Mouse (Mus musculus) intestine, embryonic 14.5 days (tissue): ENCODE measurements around the gene Ankrd2. TPM values are rescaled to one million over a fixed set of nuclear protein-coding genes. Genes with fewer than 3 reads are reported as not detected.

Experiments
- ATAC-seq: fragments of 200-750 bp; cut with Nextera tagmentation; replicated peaks from 2 replicates; pipeline ENCODE4 v1.8.0; 2017; ENCODE audit warnings: low read depth, moderate number of reproducible peaks, moderate TSS enrichment, moderate library complexity; ENCODE audit not compliant: low FRiP score, low TSS enrichment
- DNase-seq: peaks from one replicate; pipeline ENCODE4 v3.0.0-alpha.2; 2018; ENCODE audit warnings: low spot score
- H3K27ac ChIP-seq: fragments of 300-500 bp; sonication (generic); 2 replicates; pipeline ENCODE4 v1.5.1; 2014; ENCODE audit warnings: low read depth, mild to moderate bottlenecking, control low read depth
- H3K27me3 ChIP-seq: fragments of 300-500 bp; sonication (generic); replicated peaks from 2 replicates; pipeline ENCODE4 v1.6.1; 2014; ENCODE audit warnings: low read length, control low read depth; ENCODE audit not compliant: control insufficient read depth, insufficient read depth
- H3K36me3 ChIP-seq: fragments of 300-500 bp; sonication (generic); 2 replicates; pipeline ENCODE4 v1.6.1; 2014; ENCODE audit warnings: low read length, control low read depth; ENCODE audit not compliant: control insufficient read depth, insufficient read depth
- H3K4me1 ChIP-seq: fragments of 300-500 bp; sonication (generic); replicated peaks from 2 replicates; pipeline ENCODE4 v1.6.1; 2014; ENCODE audit warnings: low read length, control low read depth, mixed read lengths; ENCODE audit not compliant: control insufficient read depth, insufficient read depth
- H3K4me2 ChIP-seq: fragments of 300-500 bp; sonication (generic); 2 replicates; pipeline ENCODE4 v1.6.1; 2014; ENCODE audit warnings: low read length
- H3K4me3 ChIP-seq: fragments of 300-500 bp; sonication (generic); 2 replicates; pipeline ENCODE4 v1.5.1; 2014; ENCODE audit warnings: low read depth, low read length, control low read depth, mixed read lengths
- H3K9ac ChIP-seq: fragments of 300-500 bp; sonication (generic); 2 replicates; pipeline ENCODE4 v1.6.1; 2014; ENCODE audit warnings: mild to moderate bottlenecking, low read length
- H3K9me3 ChIP-seq: fragments of 300-500 bp; sonication (generic); 2 replicates; pipeline ENCODE4 v1.6.1; 2016; ENCODE audit warnings: low read length, control low read depth; ENCODE audit not compliant: control insufficient read depth
- WGBS: fragments of 180-500 bp; shearing (Covaris S2); extraction: QIAGEN DNeasy Blood & Tissue Kit; methylation state at CpG from one replicate; pipeline ENCODE4 v1.1.7; 2014; 5-methylcytosine and 5-hydroxymethylcytosine counted together
- polyA plus RNA-seq: library from polyadenylated mRNA; unstranded; fragments of >200 nt; fragmentation: Nextera tagmentation; extraction: Ambion mirVana; gene quantifications from 2 replicates; pipeline ENCODE4 v1.2.1, GENCODE M21; 2014

The Ankrd2 gene
- polyA plus RNA-seq, 1 experiment from 2014 or later = 0.27 TPM

DNA sequence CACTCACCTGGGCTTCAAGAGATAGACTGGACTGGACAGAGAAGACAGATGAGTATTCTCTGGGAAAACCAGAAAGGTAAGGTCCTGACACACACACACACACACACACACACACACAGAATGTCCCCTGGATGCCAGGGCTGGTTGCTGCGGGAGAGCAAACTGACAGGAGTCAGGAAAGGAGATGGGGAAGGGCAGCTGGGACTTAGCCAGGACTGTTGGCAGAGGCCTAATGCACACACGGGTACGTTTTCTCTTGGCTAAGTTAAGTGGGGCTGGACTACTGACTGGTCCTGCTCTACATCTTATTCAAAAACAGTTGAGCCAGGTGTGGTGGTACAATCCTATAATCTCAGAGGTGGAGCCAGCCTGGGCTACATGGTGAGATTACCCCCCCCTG, 557 bp downstream of the Ankrd2 start:
- 74% methylated on average over 3 of the region's 3 CpGs for WGBS
- Histone ChIP-seq H3K4me2 (no peak overlapping the region), H3K27ac (no peak overlapping the region), H3K9me3 (no peaks in the 10 kb centered on the region), H3K36me3 (no peaks in the 10 kb centered on the region; the same call in 1 of the 2 replicates), H3K4me3 (no peak overlapping the region), H3K27me3 (no peaks in the 10 kb centered on the region), H3K4me1 (0 out of 2 replicates have a peak, but pooled peaks cover 4% of the 10 kb centered on the region), H3K9ac (no peak overlapping the region)
- ATAC-seq (no peak), DNase-seq (no peak)

DNA sequence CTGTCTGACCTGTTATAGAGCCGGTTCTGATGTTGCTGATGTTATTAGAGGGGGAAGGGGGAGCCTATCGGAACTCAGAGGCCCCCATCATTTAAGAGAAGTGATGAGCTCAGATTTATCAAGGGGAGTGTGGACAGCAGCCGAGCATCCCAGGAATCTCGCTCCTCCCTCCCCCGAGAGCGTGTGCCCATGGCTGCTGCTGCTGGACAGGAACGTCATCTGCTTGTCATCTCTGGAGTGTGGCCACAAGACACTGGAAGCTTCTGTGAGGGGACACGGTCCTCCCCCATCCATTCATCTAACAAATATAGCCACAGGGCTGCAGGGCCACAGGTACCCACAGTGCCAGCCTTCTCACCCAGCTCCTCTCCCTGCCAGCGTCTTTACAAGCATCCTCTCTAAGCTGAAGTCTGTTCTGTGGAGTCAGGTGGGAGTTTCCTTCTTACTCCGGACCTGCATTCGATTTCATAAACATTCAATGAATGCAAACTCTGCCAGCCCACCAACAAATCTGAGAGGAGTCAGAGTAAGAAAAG, 1.4 kb downstream of the Ankrd2 start:
- no peak overlapping the region for H3K4me2 ChIP-seq
- 62% methylated on average over 11 of the region's 11 CpGs for WGBS

DNA sequence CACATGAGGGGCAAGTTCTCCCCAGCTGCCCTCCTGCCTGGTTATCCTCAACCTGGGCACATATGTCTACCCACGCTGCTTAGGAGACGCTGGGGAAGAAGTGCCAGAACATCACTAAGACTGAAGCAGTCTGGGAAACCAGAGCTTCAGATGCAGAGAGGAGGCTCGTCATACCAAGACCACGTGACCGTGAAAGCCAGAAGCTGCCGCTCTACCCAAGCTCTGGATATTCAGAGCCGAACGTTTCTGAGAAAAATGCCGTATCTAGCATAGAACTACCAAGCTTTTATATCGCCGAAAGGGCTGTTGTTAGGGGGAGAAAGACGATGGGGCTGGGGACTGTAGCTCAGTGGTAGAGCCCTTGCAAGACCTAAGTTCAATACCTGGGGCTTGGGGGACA, 2.5 kb downstream of the Ankrd2 start:
- DNase-seq (no peak), ATAC-seq (no peak)
- Histone ChIP-seq H3K36me3 (no peaks in the 10 kb centered on the region), H3K27ac (no peak overlapping the region), H3K27me3 (no peaks in the 10 kb centered on the region), H3K9me3 (no peaks in the 10 kb centered on the region), H3K4me2 (no peak overlapping the region), H3K4me1 (0 out of 2 replicates have a peak, but pooled peaks cover 4% of the 10 kb centered on the region), H3K4me3 (no peak overlapping the region), H3K9ac (no peak overlapping the region)
- WGBS = 86% methylated on average over 12 of the region's 12 CpGs

More for the DNA sequence above, 1.4 kb downstream of the Ankrd2 start:
- no peaks in the 10 kb centered on the region; the same call in 1 of the 2 replicates for H3K36me3 ChIP-seq
- no peak overlapping the region for H3K4me3 ChIP-seq
- no peaks in the 10 kb centered on the region for H3K27me3 ChIP-seq
- ATAC-seq (no peak), DNase-seq (no peak)
- no peak overlapping the region for H3K9ac ChIP-seq
- no peak overlapping the region for H3K27ac ChIP-seq
- 0 out of 2 replicates have a peak, but pooled peaks cover 4% of the 10 kb centered on the region for H3K4me1 ChIP-seq
- H3K9me3 ChIP-seq = no peaks in the 10 kb centered on the region

DNA sequence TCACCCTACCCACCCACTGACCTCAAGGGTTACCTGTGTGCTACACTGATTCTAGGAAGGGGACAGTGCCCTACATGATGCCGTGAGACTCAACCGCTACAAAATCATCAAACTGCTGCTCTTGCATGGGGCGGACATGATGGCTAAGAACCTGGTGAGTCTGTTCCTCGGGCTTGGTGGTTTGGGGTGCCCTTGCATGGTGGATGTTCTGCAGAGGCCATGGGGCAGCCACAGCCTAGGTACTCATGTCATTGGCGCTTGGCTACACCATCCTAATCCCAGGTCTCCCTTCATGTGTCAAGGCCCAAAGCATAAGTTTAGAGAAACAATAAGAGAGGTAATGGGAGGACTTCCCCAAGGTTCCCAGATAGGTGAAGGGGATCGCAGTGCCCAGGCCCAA, 8.2 kb downstream of the Ankrd2 start:
- H3K27me3 ChIP-seq = no peaks in the 10 kb centered on the region
- 97% methylated on average over 6 of the region's 6 CpGs for WGBS
- H3K9me3 ChIP-seq = no peaks in the 10 kb centered on the region
- H3K9ac ChIP-seq = no peak overlapping the region
- H3K4me1 ChIP-seq = peaks cover 4% of the 10 kb centered on the region
- DNase-seq (no peak), ATAC-seq (no peak)
- H3K36me3 ChIP-seq = no peaks in the 10 kb centered on the region
- no peak overlapping the region for H3K4me3 ChIP-seq
- no peak overlapping the region for H3K4me2 ChIP-seq
- H3K27ac ChIP-seq = no peak overlapping the region

DNA sequence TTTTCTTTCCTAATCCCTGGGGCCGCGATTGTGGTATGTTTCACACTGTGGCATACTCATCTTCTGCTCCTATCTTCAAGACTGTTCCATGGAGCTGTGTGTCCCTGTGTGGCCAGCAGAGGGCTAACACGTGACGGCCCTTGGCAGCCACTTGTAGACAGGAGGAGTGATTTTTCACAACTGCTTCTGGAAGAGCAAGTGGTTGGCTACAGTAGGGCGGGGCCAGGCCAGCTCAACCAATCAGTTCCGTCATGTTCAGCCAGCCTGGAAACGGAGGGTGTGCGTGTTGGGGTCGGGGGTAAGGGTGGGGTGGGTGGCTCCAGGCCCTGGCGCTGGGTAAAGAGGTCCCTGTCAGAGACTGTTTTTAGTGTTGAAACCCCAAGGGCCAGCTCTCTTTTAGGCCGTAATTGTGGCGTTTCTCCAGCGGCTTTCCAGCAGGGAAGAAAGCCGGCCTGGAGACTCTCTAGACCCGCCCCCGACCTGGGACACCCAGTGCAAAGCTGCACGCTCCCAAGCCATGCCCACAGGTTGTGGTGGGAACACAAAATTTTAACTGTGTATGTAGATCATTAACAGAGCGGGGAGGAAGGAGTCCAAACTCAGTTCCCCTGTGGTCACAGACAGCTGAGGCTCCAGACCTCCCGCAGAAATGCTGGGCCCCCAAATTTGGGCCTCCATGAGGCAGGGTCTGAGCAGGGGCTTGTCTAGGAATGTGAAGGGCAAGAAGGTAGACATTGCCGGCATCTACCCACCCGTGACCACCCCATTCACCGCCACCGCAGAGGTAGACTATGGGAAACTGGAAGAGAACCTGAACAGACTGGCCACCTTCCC, 9.7 kb downstream of the Ankrd2 start, which contains the start of gene Hoga1:
Gene Hoga1, plus strand, starts transcription at position 342 of the 834 bp plus-strand sequence.
- no peaks in the 10 kb centered on the region for H3K36me3 ChIP-seq
- H3K4me1 ChIP-seq = peaks cover 4% of the 10 kb centered on the region
- H3K4me3 ChIP-seq = peak within 1 kb of the TSS; percentile 29; the same call in 1 of the 2 replicates
- H3K9ac ChIP-seq = peak within 1 kb of the TSS; percentile 42
- DNase-seq (peak; percentile 78), ATAC-seq (peak; percentile 94)
- H3K27ac ChIP-seq = no peak within 1 kb of the TSS
- no peaks in the 10 kb centered on the region for H3K27me3 ChIP-seq
- H3K9me3 ChIP-seq = no peaks in the 10 kb centered on the region
- peak within 1 kb of the TSS; percentile 56 for H3K4me2 ChIP-seq
- 19% methylated on average over 23 of the region's 23 CpGs for WGBS

DNA sequence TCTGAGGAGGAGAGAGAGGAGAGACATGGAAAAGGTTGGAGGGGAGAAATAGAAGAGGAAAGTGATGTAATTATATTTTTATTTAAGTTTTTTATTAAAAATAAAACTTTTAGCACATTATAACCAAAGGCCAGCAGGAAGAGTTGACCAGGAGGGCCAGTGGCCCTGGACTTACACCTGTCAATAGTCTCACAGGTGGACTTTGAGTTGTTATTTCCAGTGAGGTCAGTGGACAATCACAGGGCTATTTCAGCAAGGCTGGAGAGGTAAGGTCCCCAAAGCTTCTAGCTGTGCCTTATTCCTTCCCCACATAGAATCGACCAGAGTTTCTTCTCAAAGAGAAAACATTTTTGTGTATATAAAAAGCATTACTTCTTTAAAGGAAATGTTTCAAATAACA, 14.5 kb downstream of the Ankrd2 start:
- H3K36me3 ChIP-seq = no peaks in the 10 kb centered on the region
- no peak overlapping the region for H3K4me2 ChIP-seq
- no peak overlapping the region for H3K9ac ChIP-seq
- no peak for DNase-seq
- no peak overlapping the region for H3K27ac ChIP-seq
- no peak for ATAC-seq
- no peaks in the 10 kb centered on the region for H3K9me3 ChIP-seq
- H3K4me3 ChIP-seq = no peak overlapping the region
- no peaks in the 10 kb centered on the region for H3K27me3 ChIP-seq
- WGBS = 80% methylated on average over 1 of the region's 1 CpGs
- H3K4me1 ChIP-seq = peaks cover 4% of the 10 kb centered on the region

DNA sequence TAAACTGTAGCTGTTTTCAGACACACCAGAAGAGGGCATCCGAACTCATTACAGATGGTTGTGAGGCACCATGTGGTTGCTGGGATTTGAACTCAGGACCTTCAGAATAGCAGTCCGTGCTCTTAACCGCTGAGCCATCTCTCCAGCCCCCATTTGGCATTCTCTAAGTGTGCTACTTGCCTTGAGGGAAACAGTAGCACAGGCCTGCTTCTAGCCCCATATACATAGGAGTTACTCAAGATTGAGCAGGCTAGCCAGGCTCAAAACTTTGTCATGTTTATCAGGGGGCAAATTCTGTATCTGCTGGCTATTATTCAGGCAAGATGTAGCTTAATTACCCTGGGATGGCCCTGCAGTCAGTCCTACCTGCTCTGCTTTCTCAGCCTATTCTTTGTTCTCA, 15.6 kb downstream of the Ankrd2 start:
- no peaks in the 10 kb centered on the region for H3K36me3 ChIP-seq
- H3K4me3 ChIP-seq = no peak overlapping the region
- no peak for DNase-seq
- H3K9ac ChIP-seq = no peak overlapping the region
- H3K9me3 ChIP-seq = no peaks in the 10 kb centered on the region
- H3K4me1 ChIP-seq = no peaks in the 10 kb centered on the region
- H3K27me3 ChIP-seq = no peaks in the 10 kb centered on the region
- H3K27ac ChIP-seq = no peak overlapping the region
- no peak for ATAC-seq
- 82% methylated on average over 3 of the region's 3 CpGs for WGBS
- no peak overlapping the region for H3K4me2 ChIP-seq

DNA sequence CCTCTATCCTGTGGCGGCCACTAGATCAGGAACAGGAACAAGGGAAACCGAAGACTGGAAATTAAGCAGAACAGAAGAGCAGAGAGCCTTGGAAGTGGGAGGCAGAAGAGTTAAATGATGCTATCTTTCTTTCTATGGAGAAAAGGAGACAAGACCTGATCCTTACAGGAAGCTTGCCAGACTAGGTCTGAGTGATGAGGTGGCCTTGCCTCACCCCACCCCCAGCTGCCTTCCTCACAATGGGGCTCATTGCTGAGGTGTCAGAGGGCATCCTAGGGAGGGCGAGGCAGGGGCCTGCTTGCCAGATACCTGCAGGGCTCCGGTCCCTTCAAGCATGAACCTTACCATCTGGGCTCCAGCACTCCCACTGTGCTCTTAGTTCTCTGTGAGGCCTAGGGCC, 16.1 kb downstream of the Ankrd2 start, which contains the start of gene 4933411K16Rik:
Gene 4933411K16Rik, plus strand, starts transcription at position 301 of the 400 bp plus-strand sequence.
- Histone ChIP-seq H3K4me2 (no peak within 1 kb of the TSS), H3K36me3 (no peaks in the 10 kb centered on the region), H3K27ac (no peak within 1 kb of the TSS), H3K27me3 (no peaks in the 10 kb centered on the region), H3K4me3 (no peak within 1 kb of the TSS), H3K9ac (no peak within 1 kb of the TSS), H3K4me1 (no peaks in the 10 kb centered on the region), H3K9me3 (no peaks in the 10 kb centered on the region)
- ATAC-seq (no peak), DNase-seq (no peak)
- WGBS = 60% methylated on average over 4 of the region's 4 CpGs
